Mouse (Mus musculus) frontal cortex, postnatal 14 days (tissue): ENCODE results near the gene Serpini2.
"Not testable (repeated sequence)": the region's sequence is repeated elsewhere in the genome, so short reads cannot be mapped to it uniquely, and the experiment has no call there.

Experiments used
- DNase-seq, 2 experiments: peaks; one replicate each; pipeline ENCODE4 v3.0.0; 2022; ENCODE audit warnings: low spot score in 2 of 2

The Serpini2 gene

GRCm38 (mm10) chr3:75269978-75270377 lies at the start of gene Serpini2:
Serpini2 (minus strand) TSS chr3:75270078.
- no peak for DNase-seq

- DNase-seq, result no peak
Observed at GRCm38 (mm10) chr3:75308861-75309260, 39.0 kb upstream of the Serpini2 start.

- no peak for DNase-seq
Observed at GRCm38 (mm10) chr3:75308228-75308627, 38.4 kb upstream of the Serpini2 start.

- DNase-seq, result no peak
Observed at GRCm38 (mm10) chr3:75305584-75305983, 35.7 kb upstream of the Serpini2 start.

GRCm38 (mm10) chr3:75304621-75305020 lies 34.7 kb upstream of the Serpini2 start:
- DNase-seq, result no peak

GRCm38 (mm10) chr3:75301072-75301471 lies 31.2 kb upstream of the Serpini2 start:
- no peak for DNase-seq

- DNase-seq, result not testable (repeated sequence)
Observed at GRCm38 (mm10) chr3:75299464-75299863, 29.6 kb upstream of the Serpini2 start.

GRCm38 (mm10) chr3:75297758-75298111 lies 27.9 kb upstream of the Serpini2 start:
- no peak for DNase-seq

GRCm38 (mm10) chr3:75297026-75297757 lies 27.3 kb upstream of the Serpini2 start:
- DNase-seq, result no peak

GRCm38 (mm10) chr3:75293243-75293642 lies 23.4 kb upstream of the Serpini2 start:
- no peak for DNase-seq

GRCm38 (mm10) chr3:75277455-75277854 lies 7.6 kb upstream of the Serpini2 start:
- no peak for DNase-seq

- no peak for DNase-seq
Observed at GRCm38 (mm10) chr3:75276522-75276921, 6.6 kb upstream of the Serpini2 start.

- DNase-seq, result no peak
Observed at GRCm38 (mm10) chr3:75275127-75275526, 5.2 kb upstream of the Serpini2 start.

- no peak for DNase-seq
Observed at GRCm38 (mm10) chr3:75259356-75259755, 10.5 kb downstream of the Serpini2 start.

- no peak for DNase-seq
Observed at GRCm38 (mm10) chr3:75219694-75220093, 50.2 kb downstream of the Serpini2 start.

- DNase-seq, result peak; percentile 37 to 59
Observed at GRCm38 (mm10) chr3:75219211-75219610, 50.7 kb downstream of the Serpini2 start.

- peak in 1 of 2 experiments; percentile 38 for DNase-seq
Observed at GRCm38 (mm10) chr3:75202808-75203503, 66.9 kb downstream of the Serpini2 start.
